Mouse (Mus musculus) hindbrain, embryonic 16.5 days (tissue): ENCODE results near the gene Irf6. TPM values are rescaled to one million over a fixed set of nuclear protein-coding genes. Genes with fewer than 3 reads are reported as not detected.

ENCODE experiments used
- ATAC-seq: fragments of 200-750 bp; cut with Nextera tagmentation; 2 replicates; pipeline ENCODE4 v1.8.0; 2017; ENCODE audit warnings: moderate TSS enrichment, moderate library complexity
- H3K27ac ChIP-seq: fragments of 300-500 bp; sonication (generic); 2 replicates; pipeline ENCODE4 v1.5.1; 2014; ENCODE audit warnings: low read depth, mild to moderate bottlenecking, control low read depth, low read length, moderate library complexity
- H3K27me3 ChIP-seq: fragments of 300-500 bp; sonication (generic); replicated peaks from 2 replicates; pipeline ENCODE4 v1.6.1; 2014; ENCODE audit warnings: low read length; ENCODE audit not compliant: control insufficient read depth, insufficient read depth
- H3K36me3 ChIP-seq: fragments of 300-500 bp; sonication (generic); 2 replicates; pipeline ENCODE4 v1.6.1; 2014; ENCODE audit warnings: mild to moderate bottlenecking, low read length, moderate library complexity, mixed read lengths; ENCODE audit not compliant: control insufficient read depth, insufficient read depth
- H3K4me1 ChIP-seq: fragments of 300-500 bp; sonication (generic); 2 replicates; pipeline ENCODE4 v1.6.1; 2014; ENCODE audit warnings: low read depth, low read length; ENCODE audit not compliant: control insufficient read depth, insufficient read depth
- H3K4me2 ChIP-seq: fragments of 300-500 bp; sonication (generic); 2 replicates; pipeline ENCODE4 v1.6.1; 2014; ENCODE audit warnings: mild to moderate bottlenecking, low read length, control low read depth, moderate library complexity
- H3K4me3 ChIP-seq: fragments of 300-500 bp; sonication (generic); 2 replicates; pipeline ENCODE4 v1.5.1; 2014; ENCODE audit warnings: mild to moderate bottlenecking, low read length, control low read depth, moderate library complexity
- H3K9ac ChIP-seq: fragments of 300-500 bp; sonication (generic); 2 replicates; pipeline ENCODE4 v1.6.1; 2014; ENCODE audit warnings: low read depth, mild to moderate bottlenecking, control low read depth, low read length, moderate library complexity
- H3K9me3 ChIP-seq: fragments of 300-500 bp; sonication (generic); 2 replicates; pipeline ENCODE4 v1.6.1; 2014; ENCODE audit warnings: mild to moderate bottlenecking, low read length, moderate library complexity; ENCODE audit not compliant: control insufficient read depth
- WGBS: fragments of 180-500 bp; shearing (Covaris S2); extraction: QIAGEN DNeasy Blood & Tissue Kit; methylation state at CpG from one replicate; pipeline ENCODE4 v1.1.7; 2014; 5-methylcytosine and 5-hydroxymethylcytosine counted together
- polyA plus RNA-seq: library from polyadenylated mRNA; unstranded; fragments of >200 nt; fragmentation: Nextera tagmentation; extraction: Ambion mirVana; gene quantifications from 2 replicates; pipeline ENCODE4 v1.2.1, GENCODE M21; 2015

The Irf6 gene
- polyA plus RNA-seq, 1 experiment from 2014 or later = 0.58 TPM

DNA sequence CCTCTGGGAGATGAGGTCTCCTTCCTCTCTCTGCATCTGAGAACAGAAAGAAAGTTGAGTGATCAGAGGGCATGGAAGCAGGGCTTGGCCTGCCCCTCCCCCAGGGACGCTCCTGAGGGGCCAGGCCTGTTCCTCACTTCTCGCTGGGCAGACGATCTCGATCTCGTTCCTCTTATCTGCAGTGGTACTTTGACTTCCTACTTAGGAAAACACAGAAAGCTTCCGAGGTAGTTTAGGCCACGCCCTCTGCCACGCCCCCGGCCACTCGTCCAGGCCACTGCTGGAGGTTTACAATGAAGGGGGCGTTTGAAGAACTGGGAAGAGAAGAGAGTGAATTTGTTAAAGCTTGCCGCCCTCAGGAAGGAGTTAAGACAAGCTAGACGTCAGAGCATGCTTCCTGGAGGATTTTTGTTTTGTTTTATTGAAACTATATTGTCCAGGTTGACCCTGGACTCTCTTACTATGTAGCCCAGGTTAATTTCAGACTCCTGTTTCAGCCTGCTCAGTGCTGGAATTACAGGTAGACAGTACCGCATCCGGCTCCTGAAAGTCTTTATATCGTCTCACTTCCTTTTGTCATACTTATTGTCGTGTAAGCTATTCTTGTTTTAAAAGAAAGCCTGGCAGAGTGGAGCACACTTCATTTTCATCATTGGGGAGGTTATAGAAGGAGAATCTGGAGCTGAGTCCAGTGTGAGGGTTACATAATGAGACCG, 7.6 kb downstream of the Irf6 start:
- no peak for ATAC-seq
- 0 out of 2 replicates have a peak overlapping the region, but pooled peaks have one; percentile 4 for H3K4me3 ChIP-seq

GRCm38 (mm10) chr1:193167746-193168145, 14.8 kb downstream of the Irf6 start, which contains the start of gene A130010J15Rik:
TSS of gene A130010J15Rik (plus strand) at chr1:193168046.
- WGBS = 90% methylated on average over 3 of the region's 3 CpGs
- Histone ChIP-seq H3K36me3 (no peaks in the 10 kb centered on the region), H3K9ac (no peak within 1 kb of the TSS), H3K27me3 (no peaks in the 10 kb centered on the region), H3K9me3 (no peaks in the 10 kb centered on the region), H3K27ac (no peak within 1 kb of the TSS), H3K4me1 (peaks cover 11% of the 10 kb centered on the region), H3K4me3 (no peak within 1 kb of the TSS), H3K4me2 (no peak within 1 kb of the TSS)
- no peak for ATAC-seq

More for the DNA sequence above, 7.6 kb downstream of the Irf6 start:
- H3K27me3 ChIP-seq = peaks cover under 1% of the 10 kb centered on the region; the same call in 1 of the 2 replicates
- H3K4me2 ChIP-seq = peak overlapping the region; percentile 41
- no peaks in the 10 kb centered on the region for H3K36me3 ChIP-seq
- 15% methylated on average over 18 of the region's 18 CpGs for WGBS
- no peaks in the 10 kb centered on the region for H3K9me3 ChIP-seq
- H3K27ac ChIP-seq = no peak overlapping the region
- no peak overlapping the region for H3K9ac ChIP-seq
- no peaks in the 10 kb centered on the region for H3K4me1 ChIP-seq

DNA sequence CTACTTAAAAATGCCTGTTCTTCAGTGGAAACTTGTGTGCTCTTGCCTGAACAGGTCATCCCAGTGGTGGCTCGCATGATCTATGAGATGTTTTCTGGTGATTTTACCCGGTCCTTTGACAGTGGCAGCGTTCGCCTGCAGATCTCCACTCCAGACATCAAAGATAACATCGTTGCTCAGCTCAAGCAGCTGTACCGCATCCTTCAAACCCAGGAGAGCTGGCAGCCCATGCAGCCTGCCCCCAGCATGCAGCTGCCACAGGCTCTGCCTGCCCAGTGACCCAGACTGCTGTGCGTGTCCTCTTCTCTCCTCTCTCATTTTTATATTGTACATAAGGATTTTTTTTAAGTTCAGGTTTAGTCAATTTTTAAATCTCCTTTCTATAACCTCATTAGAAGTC, 16.3 kb downstream of the Irf6 start:
- H3K27ac ChIP-seq = no peak overlapping the region
- H3K4me3 ChIP-seq = no peak overlapping the region
- WGBS = 73% methylated on average over 7 of the region's 7 CpGs
- peaks cover 16% of the 10 kb centered on the region for H3K4me1 ChIP-seq
- no peaks in the 10 kb centered on the region for H3K27me3 ChIP-seq
- no peaks in the 10 kb centered on the region for H3K36me3 ChIP-seq
- H3K4me2 ChIP-seq = no peak overlapping the region
- no peaks in the 10 kb centered on the region for H3K9me3 ChIP-seq
- no peak for ATAC-seq
- no peak overlapping the region for H3K9ac ChIP-seq

GRCm38 (mm10) chr1:193169856-193170255, 16.9 kb downstream of the Irf6 start:
- H3K9me3 ChIP-seq = no peaks in the 10 kb centered on the region
- no peak overlapping the region for H3K9ac ChIP-seq
- WGBS = 71% methylated on average over 2 of the region's 2 CpGs
- no peak for ATAC-seq
- no peaks in the 10 kb centered on the region for H3K27me3 ChIP-seq
- H3K4me1 ChIP-seq = peaks cover 18% of the 10 kb centered on the region
- H3K36me3 ChIP-seq = no peaks in the 10 kb centered on the region
- no peak overlapping the region for H3K4me2 ChIP-seq
- no peak overlapping the region for H3K27ac ChIP-seq
- no peak overlapping the region for H3K4me3 ChIP-seq

DNA sequence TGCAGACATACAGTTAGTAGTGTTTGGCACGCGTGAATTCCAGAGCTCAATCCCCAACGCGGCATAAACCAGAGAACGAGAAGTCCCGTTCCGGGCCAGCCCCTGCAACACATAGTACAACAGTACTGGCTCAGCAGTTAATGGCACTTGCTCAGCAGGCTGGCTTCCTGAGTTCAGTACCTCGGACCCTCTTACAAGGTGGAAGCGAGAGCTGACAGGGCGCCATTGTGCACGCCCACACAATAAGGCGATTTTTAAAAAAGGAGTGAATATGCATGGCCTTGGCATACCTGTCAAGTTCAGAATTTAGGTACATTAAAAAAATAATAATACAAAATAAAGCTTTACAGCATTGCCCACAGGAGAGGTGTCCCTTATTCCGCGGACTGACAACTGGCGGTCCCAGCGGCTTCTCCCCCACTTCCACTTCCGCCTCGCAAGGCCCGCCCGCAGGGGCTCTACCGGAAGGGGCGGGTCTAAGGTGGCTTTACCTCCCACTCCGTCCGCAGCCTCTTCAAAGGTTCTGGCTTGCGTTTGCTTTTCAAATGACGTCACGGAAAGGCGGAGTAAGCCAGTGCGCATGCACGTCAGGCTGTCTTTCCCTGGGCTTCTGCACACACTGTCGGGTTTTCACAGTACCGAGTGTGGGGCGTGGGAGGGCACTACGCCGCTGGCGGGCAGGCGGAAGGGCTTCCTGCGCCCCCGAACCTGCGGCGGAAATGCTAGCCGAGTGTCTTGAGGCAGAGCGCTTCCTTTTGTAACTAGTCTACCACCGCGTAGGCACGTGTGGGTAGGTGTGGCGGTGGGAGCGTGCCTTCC, 20.3 kb downstream of the Irf6 start:
- Histone ChIP-seq H3K4me1 (peaks cover 22% of the 10 kb centered on the region), H3K4me3 (peak overlapping the region; percentile 65), H3K9ac (peak overlapping the region; percentile 77), H3K27me3 (no peaks in the 10 kb centered on the region), H3K27ac (peak overlapping the region; percentile 84), H3K4me2 (peak overlapping the region; percentile 66), H3K36me3 (no peaks in the 10 kb centered on the region), H3K9me3 (no peaks in the 10 kb centered on the region)
- under 1% methylated on average over 48 of the region's 48 CpGs for WGBS
- peak; percentile 99 for ATAC-seq

DNA sequence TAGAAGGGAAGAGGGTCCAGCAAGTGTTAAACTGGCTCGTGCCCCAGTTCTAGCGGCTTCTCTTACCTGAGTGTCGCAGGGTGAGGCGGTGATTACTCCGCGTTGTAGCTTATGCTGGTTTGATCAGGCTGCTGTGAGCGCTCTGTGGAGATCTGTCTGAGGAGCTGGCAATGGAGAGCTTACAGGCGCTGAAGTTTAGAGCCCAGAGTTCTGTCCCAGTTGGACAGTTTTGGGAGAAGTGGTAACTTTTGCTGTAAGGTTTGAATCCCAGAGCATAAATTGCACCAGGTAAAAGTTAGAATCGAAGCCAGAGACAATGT, 20.9 kb downstream of the Irf6 start:
- WGBS = 19% methylated on average over 9 of the region's 9 CpGs
- Histone ChIP-seq H3K36me3 (no peaks in the 10 kb centered on the region), H3K4me3 (peak overlapping the region; percentile 65), H3K4me2 (peak overlapping the region; percentile 62), H3K27ac (peak overlapping the region; percentile 84), H3K4me1 (peaks cover 22% of the 10 kb centered on the region), H3K27me3 (no peaks in the 10 kb centered on the region), H3K9ac (peak overlapping the region; percentile 77), H3K9me3 (no peaks in the 10 kb centered on the region)
- no peak for ATAC-seq

DNA sequence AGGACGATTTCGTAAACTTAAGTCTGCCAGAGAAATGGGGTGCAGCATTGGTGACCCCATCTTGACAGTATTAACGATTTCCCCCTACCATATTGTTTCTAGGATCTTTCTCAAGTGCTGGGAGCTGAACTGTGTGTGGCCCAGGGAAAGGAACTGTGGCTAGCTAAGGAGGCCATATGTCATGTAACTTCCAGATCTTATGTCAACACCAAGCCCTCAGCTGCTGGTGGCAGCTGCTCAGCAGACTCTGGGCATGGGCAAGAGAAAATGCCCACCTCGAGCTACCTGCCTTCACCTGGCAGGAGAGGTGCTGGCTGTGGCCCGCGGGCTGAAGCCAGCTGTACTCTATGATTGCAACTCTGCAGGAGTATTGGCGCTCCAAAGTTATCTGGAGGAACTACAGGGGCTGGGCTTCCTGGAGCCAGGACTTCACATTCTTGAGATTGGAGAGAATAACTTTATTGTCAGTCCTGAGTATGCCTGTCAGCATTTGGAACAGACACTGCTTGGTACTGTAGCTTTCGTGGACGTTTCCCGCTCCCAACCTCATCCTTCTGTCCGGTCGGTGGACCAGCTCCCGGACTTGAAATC, 21.3 kb downstream of the Irf6 start:
- peak overlapping the region; percentile 77 for H3K9ac ChIP-seq
- H3K27ac ChIP-seq = no peak overlapping the region; the same call in 1 of the 2 replicates
- 92% methylated on average over 13 of the region's 13 CpGs for WGBS

DNA sequence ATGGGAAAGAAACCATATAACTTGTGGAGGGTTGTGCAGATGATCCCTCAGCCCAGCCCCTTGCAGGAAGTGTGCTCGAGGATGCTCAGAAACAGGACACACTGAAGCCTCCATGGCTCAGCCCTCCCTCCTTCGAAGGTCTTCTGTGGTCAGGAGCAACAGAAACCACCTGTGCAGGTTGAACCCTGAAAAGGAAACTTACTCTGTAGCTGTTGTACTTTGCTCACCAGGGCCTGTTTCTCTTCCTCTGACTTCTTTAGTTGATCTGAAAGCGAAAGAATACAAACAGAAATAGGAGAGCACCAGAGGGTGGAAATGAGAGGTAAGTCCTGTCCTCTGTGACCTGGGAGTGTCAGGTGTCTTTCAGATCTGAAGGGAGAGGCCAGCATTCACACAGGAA, 28.2 kb downstream of the Irf6 start:
- Histone ChIP-seq H3K27me3 (no peaks in the 10 kb centered on the region), H3K9me3 (no peaks in the 10 kb centered on the region), H3K4me3 (no peak overlapping the region), H3K9ac (no peak overlapping the region), H3K36me3 (no peaks in the 10 kb centered on the region), H3K4me1 (no peaks in the 10 kb centered on the region), H3K27ac (no peak overlapping the region), H3K4me2 (no peak overlapping the region)
- ATAC-seq = no peak
- WGBS = 84% methylated on average over 3 of the region's 3 CpGs

More for the DNA sequence above, 21.3 kb downstream of the Irf6 start:
- H3K9me3 ChIP-seq = no peaks in the 10 kb centered on the region
- ATAC-seq = no peak
- H3K36me3 ChIP-seq = no peaks in the 10 kb centered on the region
- H3K4me1 ChIP-seq = peaks cover 22% of the 10 kb centered on the region
- H3K27me3 ChIP-seq = no peaks in the 10 kb centered on the region
- H3K4me2 ChIP-seq = peak overlapping the region; percentile 62
- peak overlapping the region; percentile 65 for H3K4me3 ChIP-seq

GRCm38 (mm10) chr1:193188257-193188656, 35.3 kb downstream of the Irf6 start:
- 92% methylated on average over 6 of the region's 6 CpGs for WGBS
- Histone ChIP-seq H3K27ac (no peak overlapping the region), H3K27me3 (no peaks in the 10 kb centered on the region), H3K4me2 (no peak overlapping the region), H3K4me3 (no peak overlapping the region), H3K4me1 (peaks cover 2% of the 10 kb centered on the region; the same call in 1 of the 2 replicates), H3K9me3 (no peaks in the 10 kb centered on the region), H3K36me3 (no peaks in the 10 kb centered on the region), H3K9ac (no peak overlapping the region)
- no peak for ATAC-seq
